8 mouse cellular contexts compared by ENCODE assay signal in genomic region chr15:9070353-9070752, GRCm38 (mm10). TPM values are rescaled to one million over a fixed set of nuclear protein-coding genes. Genes with fewer than 3 reads are reported as not detected.
DNase-seq lines count a peak whose midpoint lies in the region; ATAC-seq and TF ChIP-seq lines count a peak whose summit lies in the region.

No protein-coding gene starts in this region.

- peak overlapping the region; percentile 72 for H3K4me2 ChIP-seq in lung, embryonic 15.5 days
- H3K4me2 ChIP-seq in limb, embryonic 11.5 days (ENCODE audit: low read depth, severe bottlenecking), result peak overlapping the region; percentile 81
- H3K4me2 ChIP-seq in neural tube, embryonic 14.5 days (ENCODE audit: low read depth, low read length), result peak overlapping the region; percentile 67

- no peak for TF ChIP-seq CTCF in embryonic fibroblast, embryonic 13.5 days (IDR thresholded peaks at IDR 0.05; ENCODE audit: borderline replicate concordance, insufficient read depth, low read length)

- no peaks in the 10 kb centered on the region for H3K9me3 ChIP-seq in lung, embryonic 15.5 days
- no peaks in the 10 kb centered on the region for H3K9me3 ChIP-seq in limb, embryonic 11.5 days (ENCODE audit: control insufficient read depth, low read length)
- H3K9me3 ChIP-seq in neural tube, embryonic 14.5 days (ENCODE audit: control insufficient read depth, low read length), result no peaks in the 10 kb centered on the region

- H3K36me3 ChIP-seq in lung, embryonic 15.5 days, result no peaks in the 10 kb centered on the region
- no peaks in the 10 kb centered on the region for H3K36me3 ChIP-seq in limb, embryonic 11.5 days (ENCODE audit: control insufficient read depth, insufficient read depth, low read length)
- H3K36me3 ChIP-seq in neural tube, embryonic 14.5 days (ENCODE audit: control insufficient read depth, insufficient read depth, low read length), result no peaks in the 10 kb centered on the region

- peak overlapping the region; percentile 62 for H3K9ac ChIP-seq in lung, embryonic 15.5 days
- peak overlapping the region; percentile 87 for H3K9ac ChIP-seq in limb, embryonic 11.5 days (ENCODE audit: low read length)
- H3K9ac ChIP-seq in neural tube, embryonic 14.5 days (replicated peaks; ENCODE audit: low read depth, low read length), result peak overlapping the region; percentile 89

- H3K27ac ChIP-seq in lung, embryonic 15.5 days, result peak overlapping the region; percentile 90
- peak overlapping the region; percentile 60; the same call in 1 of the 2 replicates for H3K27ac ChIP-seq in embryonic fibroblast, embryonic 13.5 days (ENCODE audit: insufficient read depth, low read length)
- H3K27ac ChIP-seq in limb, embryonic 11.5 days (replicated peaks; ENCODE audit: low read depth, low read length), result peak overlapping the region; percentile 85
- H3K27ac ChIP-seq in neural tube, embryonic 14.5 days (ENCODE audit: low read depth, low read length), result peak overlapping the region; percentile 44; the same call in 1 of the 2 replicates

- no peak for DNase-seq in lung, postnatal 10 days
- DNase-seq in limb, embryonic 11.5 days (ENCODE audit: low spot score), result peak; percentile 36
- no peak for DNase-seq in thymus, adult 18-20 months
- DNase-seq in thymus, postnatal 36 days, result no peak
- DNase-seq in cerebellum, adult 11 months, result no peak

- TF ChIP-seq POLR2A in embryonic fibroblast, embryonic 13.5 days (IDR thresholded peaks at IDR 0.05; ENCODE audit: low read depth, low read length), result no peak

- H3K27me3 ChIP-seq in lung, embryonic 15.5 days, result no peaks in the 10 kb centered on the region
- no peaks in the 10 kb centered on the region for H3K27me3 ChIP-seq in limb, embryonic 11.5 days (ENCODE audit: control insufficient read depth, insufficient read depth, low read length)
- no peaks in the 10 kb centered on the region for H3K27me3 ChIP-seq in neural tube, embryonic 14.5 days (ENCODE audit: control insufficient read depth, insufficient read depth, low read length)

- H3K4me3 ChIP-seq in lung, embryonic 15.5 days, result peak overlapping the region; percentile 80
- H3K4me3 ChIP-seq in embryonic fibroblast, embryonic 13.5 days (ENCODE audit: insufficient read depth, low read length), result peak overlapping the region; percentile 91
- peak overlapping the region; percentile 90 for H3K4me3 ChIP-seq in limb, embryonic 11.5 days (ENCODE audit: low read depth, low read length)
- peak overlapping the region; percentile 93 for H3K4me3 ChIP-seq in neural tube, embryonic 14.5 days (ENCODE audit: low read depth, low read length)

- peaks cover 35% of the 10 kb centered on the region for H3K4me1 ChIP-seq in lung, embryonic 15.5 days
- H3K4me1 ChIP-seq in embryonic fibroblast, embryonic 13.5 days (ENCODE audit: control insufficient read depth, insufficient read depth, low read length), result peaks cover 3% of the 10 kb centered on the region; the same call in 1 of the 2 replicates
- no peaks in the 10 kb centered on the region; the same call in 1 of the 2 replicates for H3K4me1 ChIP-seq in limb, embryonic 11.5 days (ENCODE audit: control insufficient read depth, insufficient read depth, low read length)
- peaks cover 12% of the 10 kb centered on the region; the same call in 1 of the 2 replicates for H3K4me1 ChIP-seq in neural tube, embryonic 14.5 days (ENCODE audit: control insufficient read depth, insufficient read depth, low read length)

- no peak for ATAC-seq in lung, embryonic 15.5 days (ENCODE audit: borderline replicate concordance, extremely low read depth, low FRiP score, low TSS enrichment)
- no peak; the same call in 1 of the 2 replicates for ATAC-seq in limb, embryonic 11.5 days (ENCODE audit: insufficient number of reproducible peaks, low FRiP score, low TSS enrichment, low read depth)
- ATAC-seq in neural tube, embryonic 14.5 days (ENCODE audit: low read depth), result peak; percentile 9

- 0% methylated on average over 3 of the region's 3 CpGs for WGBS in lung, embryonic 15.5 days
- 4% methylated on average over 3 of the region's 3 CpGs for WGBS in limb, embryonic 11.5 days
- WGBS in neural tube, embryonic 14.5 days, result 0% methylated on average over 3 of the region's 3 CpGs

RNA-seq across cellular contexts. Expression of gene Nadk2, which starts 0.7 kb away (rescaled TPM):
- polyA plus RNA-seq in lung, embryonic 15.5 days (2015; fragmentation: Nextera tagmentation; extraction: Ambion mirVana), result 33.0 and 35.6 TPM in 2 replicates
- 16.8 and 17.7 TPM in 2 replicates for polyA plus RNA-seq in embryonic fibroblast, embryonic 13.5 days (2011; ENCODE audit: insufficient read length, low read depth, missing spikeins)
- polyA plus RNA-seq in limb, embryonic 11.5 days (2014; fragmentation: Nextera tagmentation; extraction: Ambion mirVana), result 34.5 and 37.2 TPM in 2 replicates
- 37.6 and 37.7 TPM in 2 replicates for polyA plus RNA-seq in neural tube, embryonic 14.5 days (2014; fragmentation: Nextera tagmentation; extraction: Ambion mirVana)
